Mouse (Mus musculus): Measurements from ENCODE around the gene Dusp6. TPM values are rescaled to one million over a fixed set of nuclear protein-coding genes. Genes with fewer than 3 reads are reported as not detected.
"Not testable (repeated sequence)": the region's sequence is repeated elsewhere in the genome, so short reads cannot be mapped to it uniquely, and the experiment has no call there.

The Dusp6 gene
- total RNA-seq (2021), result 10 to 100 TPM; 29.2 to 38.3 TPM

GRCm38 (mm10) chr10:99262867-99263379 lies at the start of gene Dusp6:
Gene Dusp6 (plus strand): TSS chr10:99263231.
- intact Hi-C loops (cut with DNase I), result loop anchor here (2.0 to 5.0 kb wide), 3 partner anchors 60 to 269 kb away; no protein-coding TSS in a partner anchor
- peak; percentile 97 for DNase-seq

- peak; percentile 30 to 32 for DNase-seq
- intact Hi-C loops (cut with DNase I), result no loop called here
Observed at GRCm38 (mm10) chr10:99214421-99215299, 48.4 kb upstream of the Dusp6 start.

DNA sequence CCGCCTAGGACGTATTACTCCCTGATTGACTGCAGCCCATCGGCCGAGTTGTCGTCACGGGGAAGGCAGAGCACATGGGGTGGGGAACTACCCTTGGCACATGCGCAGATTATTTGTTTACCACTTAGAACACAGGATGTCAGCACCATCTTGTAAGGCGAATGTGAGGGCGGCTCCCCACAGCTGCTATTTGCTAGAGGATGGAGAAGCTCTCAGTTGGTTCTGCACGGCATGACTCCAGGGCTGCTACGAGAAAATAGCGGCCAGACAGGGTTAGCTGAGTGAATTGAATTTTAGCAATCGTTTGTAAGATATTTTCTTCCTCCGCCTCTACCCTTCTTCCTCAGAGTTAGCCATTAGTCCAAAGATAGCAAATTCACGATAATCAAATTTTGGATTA lies 46.5 kb upstream of the Dusp6 start:
- DNase-seq; intact Hi-C loops (cut with DNase I): not testable (repeated sequence)

DNA sequence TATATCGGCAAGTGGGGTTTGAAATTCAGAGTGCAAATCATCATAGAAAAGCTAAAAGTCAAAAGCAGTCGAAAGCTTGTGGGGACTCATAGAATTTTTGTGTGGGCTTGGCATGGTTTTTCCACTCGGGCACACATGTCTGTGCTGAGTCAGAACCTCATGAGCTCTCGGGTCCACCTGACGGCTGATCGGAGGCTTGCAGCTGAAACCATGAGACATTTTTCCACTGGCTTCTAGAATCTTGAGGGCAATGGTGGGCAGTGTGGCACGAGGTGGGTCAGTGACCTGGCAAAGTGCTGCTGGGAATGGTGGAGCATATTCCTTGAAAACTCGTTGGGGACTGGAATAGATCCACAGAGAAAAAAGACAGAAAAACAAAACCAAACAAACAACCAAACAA lies 41.5 kb upstream of the Dusp6 start:
- DNase-seq, result no peak
- intact Hi-C loops (cut with DNase I), result no loop called here

- DNase-seq, result no peak
- intact Hi-C loops (cut with DNase I), result no loop called here
Observed at GRCm38 (mm10) chr10:99222726-99223125, 40.3 kb upstream of the Dusp6 start.

GRCm38 (mm10) chr10:99224218-99224617 lies 38.8 kb upstream of the Dusp6 start:
- intact Hi-C loops (cut with DNase I), result no loop called here
- no peak for DNase-seq

DNA sequence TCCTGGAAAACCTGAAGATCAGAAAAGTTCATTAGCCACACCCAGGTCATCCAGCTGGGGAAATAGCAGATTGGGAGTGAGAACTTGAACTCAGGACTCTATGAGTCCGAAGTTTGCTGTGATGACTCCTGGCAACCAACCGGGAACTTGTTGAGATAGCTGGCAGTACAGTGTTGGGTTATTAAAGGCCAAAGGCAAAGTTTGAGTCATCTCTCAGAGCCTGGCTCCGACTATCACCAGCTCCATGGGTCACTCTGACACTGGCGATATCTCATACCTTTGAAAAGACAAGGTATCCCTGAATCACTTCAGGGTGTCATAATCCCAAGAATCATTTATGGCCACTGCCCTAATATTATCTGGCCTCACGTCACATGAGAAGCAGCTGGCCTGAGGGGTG lies 36.2 kb upstream of the Dusp6 start:
- DNase-seq, result no peak
- intact Hi-C loops (cut with DNase I), result loop anchor here (2.0 kb wide), 1 partner anchor 22 kb away; no protein-coding TSS in a partner anchor

GRCm38 (mm10) chr10:99227968-99228864 lies 34.8 kb upstream of the Dusp6 start:
- no peak for DNase-seq
- intact Hi-C loops (cut with DNase I), result loop anchor here (2.0 kb wide), 1 partner anchor 23 kb away; no protein-coding TSS in a partner anchor

DNA sequence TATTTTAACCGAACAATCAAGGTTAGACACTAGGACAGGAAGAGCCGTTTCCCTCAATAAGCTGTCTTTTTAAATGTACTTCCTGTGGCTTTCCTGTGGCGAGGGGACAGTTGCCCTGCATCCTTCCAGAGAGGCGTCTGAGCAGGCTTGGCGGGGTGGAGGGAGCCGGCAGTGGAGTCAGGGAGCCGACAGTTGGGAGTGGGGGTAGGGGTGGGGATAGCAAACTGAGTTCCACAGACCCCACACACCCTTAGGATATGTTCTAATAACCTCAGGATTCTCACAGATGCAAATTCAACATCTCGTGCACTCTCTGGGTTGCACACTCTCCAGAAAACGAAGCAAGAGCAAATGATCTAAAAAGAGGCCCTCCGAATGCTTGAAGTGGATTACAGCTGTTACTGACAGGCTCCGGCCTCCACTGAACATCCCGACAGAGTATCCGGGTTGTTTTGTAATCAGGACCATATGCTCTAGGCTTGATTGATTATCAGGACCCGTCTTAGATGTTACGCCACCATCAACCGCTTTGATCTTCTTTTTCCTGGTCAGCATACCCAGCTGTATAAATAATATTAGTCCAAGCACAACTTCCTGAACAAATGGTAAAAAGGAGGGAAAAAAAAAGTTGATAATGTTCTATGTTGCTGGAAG lies 33.9 kb upstream of the Dusp6 start:
- intact Hi-C loops (cut with DNase I), result no loop called here
- DNase-seq, result peak; percentile 35 to 47

DNA sequence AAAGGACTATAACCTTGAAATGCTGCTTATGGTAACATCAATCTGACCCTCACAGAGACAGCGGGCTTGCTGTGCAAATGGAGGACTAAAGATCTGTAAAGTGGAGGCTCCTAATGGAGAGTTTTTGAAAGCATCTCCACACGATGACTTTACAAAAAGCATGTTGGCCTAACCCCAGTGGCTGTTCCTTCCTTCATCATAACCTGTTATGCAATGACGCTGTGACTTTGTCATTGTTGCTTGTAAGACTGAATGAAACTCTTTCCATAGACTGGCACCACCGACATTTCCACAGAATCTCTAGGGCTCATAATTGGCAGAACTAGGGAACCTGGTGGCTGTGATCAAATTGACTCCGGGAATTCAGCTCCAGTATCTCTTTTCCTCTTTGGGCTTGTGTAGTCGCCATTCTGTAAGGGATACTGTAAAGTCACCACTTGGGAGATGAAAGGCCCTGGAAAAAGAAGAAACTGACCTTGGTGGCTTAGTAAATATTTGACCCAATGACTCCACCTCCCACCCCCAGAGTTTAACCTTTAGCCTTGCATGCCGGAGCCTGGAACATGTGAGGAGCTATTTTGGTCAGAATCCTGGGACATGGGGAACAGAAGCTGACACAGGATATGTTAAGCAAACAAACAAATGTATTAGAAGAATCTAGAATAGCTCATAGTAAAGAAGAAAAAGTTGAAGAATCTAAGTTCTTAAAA lies 30.4 kb upstream of the Dusp6 start:
- DNase-seq, result no peak
- intact Hi-C loops (cut with DNase I), result no loop called here

DNA sequence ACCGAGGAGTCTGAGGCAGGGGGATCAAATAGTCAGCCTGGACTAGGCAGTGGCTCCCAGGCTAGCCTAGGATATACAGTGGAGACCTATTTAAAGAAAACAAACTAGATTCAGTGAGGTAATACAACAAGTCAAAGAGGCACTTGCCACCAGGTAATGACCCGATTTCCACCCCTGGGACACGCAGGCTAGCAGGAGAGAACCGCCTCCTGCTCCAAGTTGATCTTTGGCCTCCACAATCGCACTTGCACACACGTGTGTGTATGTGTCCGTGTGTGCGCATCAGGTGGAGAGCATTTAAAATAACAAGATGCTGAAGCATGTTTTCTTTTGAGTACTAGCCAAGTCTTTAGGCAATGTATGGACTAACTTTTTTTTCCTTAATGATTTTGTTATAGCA lies 28.7 kb upstream of the Dusp6 start:
- intact Hi-C loops (cut with DNase I), result no loop called here
- DNase-seq, result no peak

- intact Hi-C loops (cut with DNase I), result loop anchor here (1.0 kb wide), 1 partner anchor 22 kb away; no protein-coding TSS in a partner anchor
- DNase-seq, result no peak
Observed at GRCm38 (mm10) chr10:99235081-99235480, 27.9 kb upstream of the Dusp6 start.

DNA sequence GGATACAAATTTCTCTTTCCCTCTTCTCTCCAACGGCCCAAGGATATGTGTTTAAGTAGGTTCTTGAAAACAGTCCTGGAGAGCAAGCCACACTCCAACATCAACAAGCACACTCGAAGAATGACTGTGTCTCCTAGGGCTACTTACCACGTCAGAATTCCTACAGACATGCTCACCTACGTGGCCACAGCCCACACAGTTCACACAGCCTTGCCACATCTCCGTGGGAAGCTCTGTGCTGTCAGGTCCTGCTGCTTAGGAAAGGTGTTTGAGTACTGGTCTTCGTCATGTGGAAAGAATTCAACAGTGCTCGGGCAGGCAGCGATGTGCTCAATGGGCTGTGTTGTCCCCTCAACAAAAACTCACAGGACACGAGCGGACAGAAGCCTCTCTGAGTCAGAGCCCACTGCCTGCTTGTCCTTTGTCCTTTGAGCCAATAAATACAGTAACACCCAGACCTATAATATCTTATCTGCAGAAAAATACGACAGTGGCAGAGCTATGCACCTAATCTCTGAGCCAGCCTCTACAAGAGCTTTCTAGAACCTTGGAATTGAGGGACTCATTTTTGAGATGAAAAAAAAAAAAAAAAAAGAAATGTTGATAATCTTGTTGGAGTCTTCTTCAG lies 25.7 kb upstream of the Dusp6 start:
- DNase-seq, result no peak
- intact Hi-C loops (cut with DNase I), result no loop called here

- intact Hi-C loops (cut with DNase I), result no loop called here
- no peak for DNase-seq
Observed at GRCm38 (mm10) chr10:99238537-99238936, 24.5 kb upstream of the Dusp6 start.

GRCm38 (mm10) chr10:99241284-99241828 lies 21.7 kb upstream of the Dusp6 start:
- no peak for DNase-seq
- intact Hi-C loops (cut with DNase I), result no loop called here

DNA sequence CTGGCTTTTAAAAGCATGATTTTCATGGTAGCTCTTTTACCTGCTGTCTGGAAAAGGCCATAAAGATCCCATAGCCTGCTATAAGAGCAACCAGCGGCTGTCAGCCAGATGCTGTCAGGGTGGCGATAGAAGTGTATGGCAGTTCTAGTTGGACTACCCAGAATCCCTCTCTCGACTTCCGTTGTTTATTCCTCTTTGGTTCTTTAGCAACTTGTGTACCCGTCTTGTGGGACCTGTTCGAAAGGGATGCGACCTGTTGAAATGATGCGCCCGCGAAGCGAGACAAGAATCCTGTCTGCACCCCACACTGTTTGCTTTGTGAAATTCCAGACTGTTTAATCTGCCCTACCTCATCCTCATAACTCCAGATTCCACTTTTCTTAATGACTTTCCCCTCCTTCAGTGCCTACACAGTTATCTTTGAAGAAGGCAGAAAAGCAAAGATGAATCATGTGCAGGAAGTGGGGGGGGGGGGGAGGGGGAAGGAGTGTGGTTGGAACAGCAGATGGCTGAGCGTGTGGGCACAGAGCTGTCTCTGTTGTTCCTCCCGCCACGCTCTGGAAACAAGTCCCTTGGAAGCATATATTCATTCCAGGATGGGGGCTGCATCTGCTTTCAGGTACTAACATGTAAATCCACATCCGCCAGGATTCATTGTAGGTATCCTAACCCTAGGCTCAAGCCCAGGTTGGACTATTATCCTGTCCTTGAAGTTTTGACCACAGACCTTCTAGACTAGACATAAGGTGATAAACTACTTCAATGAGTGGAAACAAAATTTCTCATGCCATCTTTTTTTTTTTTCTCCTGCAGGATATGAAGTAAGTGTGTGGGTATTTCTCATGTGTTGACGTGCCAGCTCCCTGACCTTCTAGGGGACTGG lies 21.0 kb upstream of the Dusp6 start:
- DNase-seq, result peak in 1 of 2 experiments; percentile 25
- intact Hi-C loops (cut with DNase I), result no loop called here

GRCm38 (mm10) chr10:99242721-99243120 lies 20.3 kb upstream of the Dusp6 start:
- intact Hi-C loops (cut with DNase I), result no loop called here
- DNase-seq, result no peak

GRCm38 (mm10) chr10:99243907-99244489 lies 19.0 kb upstream of the Dusp6 start:
- DNase-seq, result no peak
- intact Hi-C loops (cut with DNase I), result no loop called here
